Mouse (Mus musculus): ENCODE measurements around the gene Wdr47. TPM values are rescaled to one million over a fixed set of nuclear protein-coding genes. Genes with fewer than 3 reads are reported as not detected.

Wdr47 gene
- 1 to 10 TPM; 5.7 to 7.9 TPM for total RNA-seq (2023)

DNA sequence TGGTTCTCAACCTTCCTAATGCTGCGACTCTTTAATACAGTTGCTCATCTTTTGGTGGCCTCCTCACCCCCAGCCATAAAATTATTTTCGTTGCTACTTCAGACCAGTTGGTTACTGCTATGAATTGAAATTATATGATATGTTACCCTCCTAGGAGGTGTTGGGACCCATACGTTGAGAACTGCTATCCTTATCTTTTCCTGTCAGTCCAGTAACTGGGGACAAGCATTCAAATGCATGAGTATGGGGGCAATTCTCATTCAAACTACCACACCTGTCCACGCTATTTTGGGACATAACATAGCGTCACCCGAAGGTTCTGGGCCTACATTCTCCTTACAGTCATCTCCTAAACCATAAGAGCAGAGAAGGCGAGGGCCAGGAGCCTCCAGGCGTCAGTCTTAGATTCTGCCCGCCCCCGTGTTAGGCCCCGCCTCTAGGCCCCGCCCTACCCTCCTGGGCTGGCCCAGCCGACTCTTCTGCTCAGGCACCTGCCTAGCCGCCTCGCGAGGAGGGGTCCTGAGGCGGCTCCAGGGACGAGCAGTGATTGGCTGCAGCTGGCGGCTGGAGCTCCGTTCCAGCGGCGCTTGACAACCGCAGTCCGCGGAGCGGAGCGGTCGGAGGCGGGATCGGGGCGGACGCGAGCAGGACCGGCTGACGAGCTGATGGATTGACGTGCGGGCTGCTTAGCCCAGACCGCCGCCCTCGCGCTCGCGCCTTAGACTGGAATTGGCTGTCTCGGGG, at the start of gene Wdr47:
Wdr47 (plus strand) TSS at position 494 of the 744 bp plus-strand sequence.

GRCm38 (mm10) chr3:108562133-108562730, 28.8 kb upstream of the Wdr47 start, which contains the start of gene Tmem167b:
TSS of gene Tmem167b (minus strand) at chr3:108562466.

DNA sequence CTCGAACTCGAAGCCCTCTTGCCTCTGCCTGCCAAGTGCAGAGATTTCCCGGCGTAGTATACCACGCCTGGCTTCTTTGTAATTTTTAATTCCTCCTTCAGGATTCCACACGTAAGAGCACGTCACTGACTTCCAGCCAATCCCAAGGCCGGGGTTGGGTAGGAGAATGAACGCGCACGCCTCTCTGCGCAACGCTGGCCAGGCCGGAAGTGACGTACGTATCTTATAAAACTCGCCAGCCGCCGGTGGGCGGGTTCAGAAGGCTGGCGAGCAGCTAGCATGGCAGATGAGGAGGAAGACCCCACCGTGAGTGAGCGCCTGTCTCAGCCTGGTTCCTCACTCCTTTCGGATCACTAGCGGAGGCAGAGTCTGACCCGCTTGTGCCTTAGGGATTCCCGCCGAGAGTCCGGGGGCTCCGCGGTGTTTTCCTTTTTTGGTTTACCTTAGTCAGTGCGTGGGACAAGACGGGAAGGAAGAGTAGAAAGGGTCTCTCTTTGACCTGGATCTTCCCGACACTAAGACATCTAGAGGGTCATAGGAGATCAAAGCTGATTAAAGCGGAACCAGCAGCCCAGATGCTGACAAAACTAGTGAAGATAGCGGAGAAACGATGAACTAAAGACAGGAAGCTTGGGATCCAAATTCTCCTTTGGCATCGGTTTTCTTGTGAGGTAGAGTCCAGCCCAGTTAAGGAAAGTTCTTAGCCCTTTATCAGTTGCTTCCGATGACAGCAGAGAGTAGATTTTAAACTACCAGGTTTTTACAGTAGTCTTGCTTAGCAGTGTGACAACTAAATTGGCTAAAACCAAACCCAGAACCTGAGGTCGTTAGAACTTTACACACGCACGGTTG, 19.4 kb upstream of the Wdr47 start, which contains the start of gene Taf13:
Taf13 (plus strand) TSS at position 256 of the 852 bp plus-strand sequence.

DNA sequence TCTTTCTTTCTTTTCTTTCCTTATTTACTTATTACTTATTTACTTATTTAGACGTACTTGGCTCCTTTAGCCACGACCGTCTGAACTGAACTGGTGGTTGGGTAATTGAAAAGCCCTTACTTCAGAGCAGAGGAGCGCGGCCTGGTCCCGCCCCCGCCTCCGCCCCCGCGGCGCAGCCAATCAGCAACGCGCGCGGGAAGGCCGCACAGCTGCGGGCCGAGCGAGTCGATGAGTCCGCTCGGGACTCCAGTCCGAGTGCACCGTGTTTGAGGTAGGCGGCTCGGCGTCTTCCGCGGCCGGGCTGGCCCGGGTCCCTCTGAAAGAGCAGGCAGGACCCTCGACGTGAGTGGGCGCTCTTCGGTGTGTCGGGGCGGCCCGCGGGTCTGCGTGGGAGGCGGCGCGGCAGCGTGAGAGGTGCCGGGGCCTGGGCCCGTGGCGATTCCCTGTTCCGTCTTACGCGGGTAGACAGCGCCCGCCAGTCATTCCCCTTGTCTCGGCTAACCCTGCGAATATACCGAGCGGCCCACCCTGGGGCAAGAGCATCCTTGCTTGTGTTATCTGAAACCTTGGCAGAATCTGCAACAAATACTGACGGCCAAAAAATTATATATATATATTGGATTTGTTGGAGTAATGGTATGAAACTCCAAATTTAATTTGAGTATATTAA, 62.8 kb downstream of the Wdr47 start, which contains the start of gene Clcc1:
Clcc1 (plus strand) TSS at position 204 of the 670 bp plus-strand sequence.

Other genes with a start within 250 kb of the Wdr47 start
- not detected for gene Mybphl, start 226.4 kb upstream of the Wdr47 start, total RNA-seq (2023)
- 10 to 100 TPM; 10.7 to 13.7 TPM for gene Psrc1, start 207.4 kb upstream of the Wdr47 start, total RNA-seq (2023)
- 1 to 10 TPM in 1 of 2 experiments, under 1 TPM in 1; 0.75 to 1.2 TPM for gene Celsr2, start 175.7 kb upstream of the Wdr47 start, total RNA-seq (2023)
- gene Sars, start 146.1 kb upstream of the Wdr47 start, total RNA-seq (2023) = 10 to 100 TPM; 57.9 to 65.7 TPM
- gene 1700013F07Rik, start 57.1 kb upstream of the Wdr47 start, total RNA-seq (2023) = not detected
- not detected for gene 5330417C22Rik, start 54.7 kb upstream of the Wdr47 start, total RNA-seq (2023)
- gene Tmem167b, start 28.8 kb upstream of the Wdr47 start, total RNA-seq (2023) = 10 to 100 TPM; 29.5 to 32.9 TPM
- 10 to 100 TPM; 42.8 to 48.1 TPM for gene Taf13, start 19.6 kb upstream of the Wdr47 start, total RNA-seq (2023)
- 10 to 100 TPM; 17.9 to 21.8 TPM for gene Clcc1, start 62.6 kb downstream of the Wdr47 start, total RNA-seq (2023)
- gene Gpsm2, start 131.0 kb downstream of the Wdr47 start, total RNA-seq (2023) = 10 to 100 TPM; 24.5 to 32.1 TPM
- gene Aknad1, start 148.4 kb downstream of the Wdr47 start, total RNA-seq (2023) = under 1 TPM; 0.07 to 0.53 TPM
- gene Stxbp3, start 249.2 kb downstream of the Wdr47 start, total RNA-seq (2023) = 10 to 100 TPM; 38.1 to 52.3 TPM